Mouse (Mus musculus) heart, adult 2 months (tissue): ENCODE measurements around the gene 3425401B19Rik.

ENCODE experiments used
- CTCF ChIP-seq: fragments of 200-600 bp; IDR thresholded peaks from 2 replicates; pipeline ENCODE4 v1.8.1; 2022; ENCODE audit warnings: antibody characterized with exemption, mild to moderate bottlenecking, moderate library complexity
- EP300 ChIP-seq: fragments of 200-500 bp; IDR thresholded peaks from 2 replicates; pipeline ENCODE4 v1.6.1; 2011; ENCODE audit warnings: low read depth, low read length, control low read depth; ENCODE audit not compliant: insufficient read depth
- POLR2A ChIP-seq: fragments of 200-500 bp; IDR thresholded peaks from 2 replicates; pipeline ENCODE4 v1.6.1; 2011; ENCODE audit warnings: mild to moderate bottlenecking, low read depth, low read length, control low read depth; ENCODE audit not compliant: insufficient read depth

GRCm38 (mm10) chr14:32683982-32684734 is 935 bp downstream of the 3425401B19Rik start:
- TF ChIP-seq CTCF (no peak), EP300 (no peak), POLR2A (no peak)
